Mouse (Mus musculus): Measurements from ENCODE around the gene Bbs7. TPM values are rescaled to one million over a fixed set of nuclear protein-coding genes. Genes with fewer than 3 reads are reported as not detected.
A peak's percentile ranks its signal among the peaks of the same experiment; 100 is the strongest.
"Not testable (repeated sequence)": the region's sequence is repeated elsewhere in the genome, so short reads cannot be mapped to it uniquely, and the experiment has no call there.

The Bbs7 gene
- polyA plus RNA-seq (2014; fragmentation: Nextera tagmentation; extraction: Ambion mirVana), result 19.2 and 19.9 TPM in 2 replicates

GRCm38 (mm10) chr3:36613202-36613907, at the start of gene Bbs7:
TSS of gene Bbs7 (minus strand) at chr3:36613477.
- WGBS, result 5% methylated on average over 38 of the region's 38 CpGs
- H3K9me3 ChIP-seq (ENCODE audit: low read depth, low read length), result no peaks in the 10 kb centered on the region
- no peaks in the 10 kb centered on the region for H3K4me1 ChIP-seq (ENCODE audit: insufficient read depth)
- no peaks in the 10 kb centered on the region for H3K36me3 ChIP-seq (ENCODE audit: insufficient read depth)
- H3K27me3 ChIP-seq (ENCODE audit: insufficient read depth, low read length), result no peaks in the 10 kb centered on the region
- peak within 1 kb of the TSS; percentile 69 for H3K4me3 ChIP-seq (ENCODE audit: low read depth, low read length)
- peak; percentile 100 for DNase-seq
- ATAC-seq (ENCODE audit: insufficient read depth), result peak; percentile 100
- no peak for TF ChIP-seq CTCF (IDR thresholded peaks at IDR 0.05; ENCODE audit: low read depth)
- H3K4me2 ChIP-seq, result peak within 1 kb of the TSS; percentile 70
- H3K27ac ChIP-seq (ENCODE audit: low read depth), result 0 out of 2 replicates have a peak within 1 kb of the TSS, but pooled peaks have one; percentile 42
- peak within 1 kb of the TSS; percentile 72 for H3K9ac ChIP-seq

GRCm38 (mm10) chr3:36645245-36645559, 31.9 kb upstream of the Bbs7 start:
- not testable (repeated sequence) for H3K27ac ChIP-seq (ENCODE audit: low read depth); H3K36me3 ChIP-seq (ENCODE audit: insufficient read depth); H3K4me1 ChIP-seq (ENCODE audit: insufficient read depth)

GRCm38 (mm10) chr3:36644554-36645244, 31.4 kb upstream of the Bbs7 start:
- Histone ChIP-seq H3K9me3 (ENCODE audit: low read depth, low read length) (no peaks in the 10 kb centered on the region), H3K27me3 (ENCODE audit: insufficient read depth, low read length) (no peaks in the 10 kb centered on the region), H3K4me2 (no peak overlapping the region), H3K27ac (ENCODE audit: low read depth) (no peak overlapping the region), H3K4me1 (ENCODE audit: insufficient read depth) (no peaks in the 10 kb centered on the region), H3K4me3 (ENCODE audit: low read depth, low read length) (no peak overlapping the region), H3K36me3 (ENCODE audit: insufficient read depth) (no peaks in the 10 kb centered on the region), H3K9ac (no peak overlapping the region)
- TF ChIP-seq CTCF (IDR thresholded peaks at IDR 0.05; ENCODE audit: low read depth), result no peak
- DNase-seq (no peak), ATAC-seq (ENCODE audit: insufficient read depth) (no peak)
- 61% methylated on average over 3 of the region's 3 CpGs for WGBS

More at GRCm38 (mm10) chr3:36645245-36645559, 31.9 kb upstream of the Bbs7 start:
- not testable (repeated sequence) for ATAC-seq (ENCODE audit: insufficient read depth); H3K9ac ChIP-seq; DNase-seq; H3K27me3 ChIP-seq (ENCODE audit: insufficient read depth, low read length); H3K4me3 ChIP-seq (ENCODE audit: low read depth, low read length); H3K9me3 ChIP-seq (ENCODE audit: low read depth, low read length); H3K4me2 ChIP-seq

GRCm38 (mm10) chr3:36643354-36643753, 30.1 kb upstream of the Bbs7 start:
- H3K27me3 ChIP-seq (ENCODE audit: insufficient read depth, low read length), result no peaks in the 10 kb centered on the region
- no peak overlapping the region for H3K4me2 ChIP-seq

GRCm38 (mm10) chr3:36642736-36643135, 29.5 kb upstream of the Bbs7 start:
- Histone ChIP-seq H3K27me3 (ENCODE audit: insufficient read depth, low read length) (no peaks in the 10 kb centered on the region), H3K27ac (ENCODE audit: low read depth) (no peak overlapping the region), H3K9me3 (ENCODE audit: low read depth, low read length) (no peaks in the 10 kb centered on the region), H3K9ac (no peak overlapping the region), H3K4me1 (ENCODE audit: insufficient read depth) (no peaks in the 10 kb centered on the region), H3K36me3 (ENCODE audit: insufficient read depth) (no peaks in the 10 kb centered on the region), H3K4me3 (ENCODE audit: low read depth, low read length) (no peak overlapping the region), H3K4me2 (no peak overlapping the region)
- DNase-seq (no peak), ATAC-seq (ENCODE audit: insufficient read depth) (no peak)
- WGBS, result 65% methylated on average over 13 of the region's 13 CpGs
- no peak for TF ChIP-seq CTCF (IDR thresholded peaks at IDR 0.05; ENCODE audit: low read depth)

More at GRCm38 (mm10) chr3:36643354-36643753, 30.1 kb upstream of the Bbs7 start:
- Histone ChIP-seq H3K9me3 (ENCODE audit: low read depth, low read length) (no peaks in the 10 kb centered on the region), H3K9ac (no peak overlapping the region), H3K27ac (ENCODE audit: low read depth) (no peak overlapping the region), H3K4me3 (ENCODE audit: low read depth, low read length) (no peak overlapping the region), H3K4me1 (ENCODE audit: insufficient read depth) (no peaks in the 10 kb centered on the region), H3K36me3 (ENCODE audit: insufficient read depth) (no peaks in the 10 kb centered on the region)
- ATAC-seq (ENCODE audit: insufficient read depth) (no peak), DNase-seq (no peak)
- WGBS, result 57% methylated on average over 3 of the region's 3 CpGs
- no peak for TF ChIP-seq CTCF (IDR thresholded peaks at IDR 0.05; ENCODE audit: low read depth)

- Histone ChIP-seq H3K4me2 (no peak overlapping the region), H3K4me3 (ENCODE audit: low read depth, low read length) (no peak overlapping the region), H3K4me1 (ENCODE audit: insufficient read depth) (no peaks in the 10 kb centered on the region), H3K36me3 (ENCODE audit: insufficient read depth) (no peaks in the 10 kb centered on the region), H3K9me3 (ENCODE audit: low read depth, low read length) (no peaks in the 10 kb centered on the region), H3K27ac (ENCODE audit: low read depth) (no peak overlapping the region), H3K9ac (no peak overlapping the region), H3K27me3 (ENCODE audit: insufficient read depth, low read length) (no peaks in the 10 kb centered on the region)
- 62% methylated on average over 2 of the region's 2 CpGs for WGBS
- TF ChIP-seq CTCF (IDR thresholded peaks at IDR 0.05; ENCODE audit: low read depth), result peak; percentile 47
- ATAC-seq (ENCODE audit: insufficient read depth) (no peak), DNase-seq (peak; percentile 17)
These were observed 27.5 kb upstream of the Bbs7 start for GRCm38 (mm10) chr3:36640787-36641186.

GRCm38 (mm10) chr3:36635449-36635848, 22.2 kb upstream of the Bbs7 start:
- TF ChIP-seq CTCF (IDR thresholded peaks at IDR 0.05; ENCODE audit: low read depth), result peak; percentile 79
- no peaks in the 10 kb centered on the region for H3K36me3 ChIP-seq (ENCODE audit: insufficient read depth)
- DNase-seq (peak; percentile 54), ATAC-seq (ENCODE audit: insufficient read depth) (no peak)
- no peaks in the 10 kb centered on the region for H3K9me3 ChIP-seq (ENCODE audit: low read depth, low read length)
- no peak overlapping the region for H3K4me3 ChIP-seq (ENCODE audit: low read depth, low read length)
- no peaks in the 10 kb centered on the region for H3K4me1 ChIP-seq (ENCODE audit: insufficient read depth)
- 12% methylated on average over 4 of the region's 4 CpGs for WGBS
- no peak overlapping the region for H3K27ac ChIP-seq (ENCODE audit: low read depth)
- no peak overlapping the region for H3K9ac ChIP-seq
- H3K4me2 ChIP-seq, result no peak overlapping the region
- no peaks in the 10 kb centered on the region for H3K27me3 ChIP-seq (ENCODE audit: insufficient read depth, low read length)

All from lung, embryonic 14.5 days (tissue).